Mouse (Mus musculus): ENCODE measurements around the gene Gm49486. TPM values are rescaled to one million over a fixed set of nuclear protein-coding genes. Genes with fewer than 3 reads are reported as not detected.

The Gm49486 gene
- polyA plus RNA-seq, 1 experiment: 0.08 TPM

DNA sequence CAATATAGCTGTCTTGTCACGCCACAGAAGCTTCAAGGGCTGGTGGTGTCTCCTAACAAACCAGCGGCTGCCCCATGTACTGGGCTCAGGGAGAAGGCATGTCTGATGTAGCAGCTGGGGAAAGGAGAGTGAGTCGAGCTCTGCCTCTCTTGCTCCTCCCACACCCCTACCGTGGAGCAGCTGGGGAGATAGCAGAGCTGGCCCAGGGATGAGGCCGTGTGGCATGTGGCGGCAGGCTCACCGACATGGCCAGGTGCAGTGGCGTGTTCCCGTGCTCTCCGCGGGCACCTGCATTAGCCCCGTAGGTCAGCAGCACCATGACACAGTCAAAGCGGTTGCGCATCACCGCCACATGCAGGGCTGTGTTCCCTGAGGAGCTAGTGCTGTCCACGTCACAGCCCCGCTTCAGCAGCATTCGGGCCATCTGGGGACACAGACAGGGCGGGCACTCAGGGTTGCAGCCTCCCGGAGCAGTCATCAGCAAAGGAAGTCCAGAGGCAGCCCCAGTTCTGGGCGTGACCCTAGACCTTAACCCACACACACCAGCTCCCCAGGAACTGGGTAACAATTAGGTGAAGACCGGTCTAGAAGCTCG, 76.9 kb downstream of the Gm49486 start:
- H3K4me3 ChIP-seq (ENCODE audit: low read depth, low read length): no peak overlapping the region
- TF ChIP-seq POLR2A (IDR thresholded peaks at IDR 0.05; ENCODE audit: low read depth, low read length) (no peak), CTCF (IDR thresholded peaks at IDR 0.05; ENCODE audit: extremely low read depth, insufficient read length, insufficient replicate concordance, low read depth, low read length) (no peak)
- H3K36me3 ChIP-seq (ENCODE audit: control insufficient read depth, insufficient read depth, low read length): peaks cover 12% of the 10 kb centered on the region
- no peaks in the 10 kb centered on the region for H3K4me1 ChIP-seq (ENCODE audit: control insufficient read depth, insufficient read depth, insufficient read length, low read length)
- WGBS: 81% methylated on average over 23 of the region's 23 CpGs
- no peak overlapping the region for H3K27ac ChIP-seq (ENCODE audit: insufficient read depth, low read depth, low read length)
- no peaks in the 10 kb centered on the region for H3K27me3 ChIP-seq (ENCODE audit: control insufficient read depth, insufficient read depth, low read length)

Other genes starting within 250 kb of the Gm49486 start
- 120 and 218 TPM in 2 replicates for gene H1f0, start 200.9 kb upstream of the Gm49486 start, polyA plus RNA-seq (2012; rRNA removed)
- gene Galr3, start 187.5 kb upstream of the Gm49486 start, polyA plus RNA-seq (2012; rRNA removed): 2.2 and 8.0 TPM in 2 replicates
- gene Ankrd54, start 166.5 kb upstream of the Gm49486 start, polyA plus RNA-seq (2012; rRNA removed): 70.4 and 92.7 TPM in 2 replicates
- gene Eif3l, start 154.2 kb upstream of the Gm49486 start, polyA plus RNA-seq (2012; rRNA removed): 52.5 and 88.3 TPM in 2 replicates
- 18.8 and 23.8 TPM in 2 replicates for gene Micall1, start 120.5 kb upstream of the Gm49486 start, polyA plus RNA-seq (2012; rRNA removed)
- gene Polr2f, start 88.4 kb upstream of the Gm49486 start, polyA plus RNA-seq (2012; rRNA removed): 18.3 and 32.2 TPM in 2 replicates
- gene 1700088E04Rik, start 88.1 kb upstream of the Gm49486 start, polyA plus RNA-seq (2012; rRNA removed): 0.56 and 1.2 TPM in 2 replicates
- 2.5 and 2.7 TPM in 2 replicates for gene Sox10, start 64.2 kb upstream of the Gm49486 start, polyA plus RNA-seq (2012; rRNA removed)
- 20.8 and 27.9 TPM in 2 replicates for gene Pick1, start 218 bp upstream of the Gm49486 start, polyA plus RNA-seq (2012; rRNA removed)
- gene Slc16a8, start 25.4 kb downstream of the Gm49486 start, polyA plus RNA-seq (2012; rRNA removed): 0.75 and 2.6 TPM in 2 replicates
- gene Baiap2l2, start 56.1 kb downstream of the Gm49486 start, polyA plus RNA-seq (2012; rRNA removed): 139 and 542 TPM in 2 replicates
- gene Pla2g6, start 99.0 kb downstream of the Gm49486 start, polyA plus RNA-seq (2012; rRNA removed): 24.1 and 40.2 TPM in 2 replicates
- gene Maff, start 117.2 kb downstream of the Gm49486 start, polyA plus RNA-seq (2012; rRNA removed): 9.4 and 28.5 TPM in 2 replicates
- gene Tmem184b, start 174.2 kb downstream of the Gm49486 start, polyA plus RNA-seq (2012; rRNA removed): 80.3 and 168 TPM in 2 replicates
- gene Csnk1e, start 226.2 kb downstream of the Gm49486 start, polyA plus RNA-seq (2012; rRNA removed): 14.7 and 25.9 TPM in 2 replicates

All from small intestine, adult 2 months (tissue).